Mouse (Mus musculus) frontal cortex, adult (tissue): ENCODE data around the gene AC124108.1.

Experiments used
- ATAC-seq: cut with Nextera tagmentation; 2 replicates; pipeline ENCODE4 v1.9.2; 2017; ENCODE audit warnings: mild to moderate bottlenecking, moderate library complexity, mixed read lengths; ENCODE audit not compliant: low TSS enrichment

Gene AC124108.1

GRCm38 (mm10) chr1:132245010-132245409 is 53.8 kb downstream of the AC124108.1 start:
- no peak for ATAC-seq

- no peak for ATAC-seq
Observed at GRCm38 (mm10) chr1:132246137-132246536, 54.9 kb downstream of the AC124108.1 start.

GRCm38 (mm10) chr1:132246641-132247040 is 55.4 kb downstream of the AC124108.1 start:
- no peak for ATAC-seq

GRCm38 (mm10) chr1:132254467-132254866 is 63.2 kb downstream of the AC124108.1 start:
- no peak for ATAC-seq
